ENCODE assay signal across 21 mouse cellular contexts in the genomic region with DNA sequence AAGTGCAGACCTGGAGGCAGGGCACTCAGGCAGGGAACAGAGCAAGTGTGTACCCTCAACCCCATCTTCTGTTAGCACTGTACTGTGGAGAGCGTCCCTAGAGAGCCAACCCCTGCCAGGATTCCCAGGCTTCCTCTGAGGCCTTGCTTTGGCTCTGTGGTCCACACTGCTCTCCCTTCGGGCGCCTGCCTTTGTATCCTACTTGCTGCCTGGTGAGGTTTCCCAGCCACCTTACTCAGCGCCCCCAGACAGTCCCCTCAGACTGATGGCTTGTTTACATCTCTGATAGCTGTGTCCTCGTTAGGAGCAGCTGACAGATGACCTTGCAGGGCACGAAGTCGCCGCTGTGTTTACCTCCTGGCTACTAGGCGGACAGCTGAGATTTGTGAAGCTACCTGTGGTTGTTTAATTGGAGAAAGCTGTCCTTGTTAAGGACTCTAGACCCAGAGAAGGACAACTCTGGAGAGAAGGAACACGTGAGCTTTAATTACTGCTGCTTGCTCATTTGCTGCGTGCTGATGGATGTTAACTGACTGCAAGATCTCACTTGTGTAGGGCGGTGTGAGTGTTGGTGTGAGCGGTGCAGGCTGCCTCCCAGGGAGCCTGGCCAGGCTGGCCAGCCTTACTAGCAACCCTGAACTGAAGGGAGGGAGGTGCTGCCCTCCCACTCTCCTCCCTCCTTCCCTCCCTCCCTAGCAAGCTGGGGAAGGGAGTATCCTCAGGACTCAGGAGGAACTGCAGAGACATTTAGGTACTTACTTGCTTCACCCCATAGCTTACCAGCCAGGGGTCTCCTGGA. TPM values are rescaled to one million over a fixed set of nuclear protein-coding genes. Genes with fewer than 3 reads are reported as not detected.
DNase-seq lines count a peak whose midpoint lies in the region; ATAC-seq and TF ChIP-seq lines count a peak whose summit lies in the region.
"Had no signal": no experiment of that assay in that cellular context is flagged by ENCODE, and none has a peak within 500 bp of the region (broad histone marks: within the 10 kb centered on the region; RNA-seq: fewer than 3 reads in every experiment).

No protein-coding gene starts in this region.

- peaks cover 28% of the 10 kb centered on the region for H3K27me3 ChIP-seq in heart, embryonic 13.5 days (replicated peaks)
- H3K27me3 ChIP-seq in midbrain, postnatal 0 days (ENCODE audit: insufficient read depth, low read length) = no peaks in the 10 kb centered on the region
- H3K27me3 ChIP-seq in midbrain, embryonic 14.5 days (ENCODE audit: control insufficient read depth, insufficient read depth, low read length) = no peaks in the 10 kb centered on the region; the same call in none of the 2 replicates
- H3K27me3 ChIP-seq in lung, embryonic 15.5 days = peaks cover 9% of the 10 kb centered on the region; the same call in 1 of the 2 replicates
- H3K27me3 ChIP-seq in forebrain, embryonic 16.5 days (replicated peaks; ENCODE audit: control insufficient read depth, insufficient read depth, low read length) = no peaks in the 10 kb centered on the region; the same call in 1 of the 2 replicates
- H3K27me3 ChIP-seq: embryonic facial prominence, embryonic 12.5 days had no signal

- H3K4me2 ChIP-seq in heart, embryonic 13.5 days = no peak overlapping the region
- no peak overlapping the region for H3K4me2 ChIP-seq in midbrain, postnatal 0 days (ENCODE audit: low read depth, low read length, poor library complexity, severe bottlenecking)
- H3K4me2 ChIP-seq in midbrain, embryonic 14.5 days (ENCODE audit: low read length) = no peak overlapping the region
- no peak overlapping the region for H3K4me2 ChIP-seq in lung, embryonic 15.5 days
- H3K4me2 ChIP-seq in forebrain, embryonic 16.5 days (ENCODE audit: low read length) = no peak overlapping the region
- H3K4me2 ChIP-seq: embryonic facial prominence, embryonic 12.5 days; liver, embryonic 13.5 days had no signal

- 26% methylated on average over 13 of the region's 13 CpGs for WGBS in heart, embryonic 13.5 days
- 62% methylated on average over 13 of the region's 13 CpGs for WGBS in midbrain, postnatal 0 days
- WGBS in midbrain, embryonic 14.5 days = 68% methylated on average over 13 of the region's 13 CpGs
- 13% methylated on average over 13 of the region's 13 CpGs for WGBS in lung, embryonic 15.5 days
- WGBS in forebrain, embryonic 16.5 days = 49% methylated on average over 13 of the region's 13 CpGs

- H3K27ac ChIP-seq in heart, embryonic 13.5 days (replicated peaks) = no peak overlapping the region
- H3K27ac ChIP-seq in midbrain, postnatal 0 days (ENCODE audit: low read depth, low read length) = no peak overlapping the region
- no peak overlapping the region for H3K27ac ChIP-seq in midbrain, embryonic 14.5 days (replicated peaks; ENCODE audit: low read depth, low read length)
- no peak overlapping the region for H3K27ac ChIP-seq in lung, embryonic 15.5 days
- no peak overlapping the region for H3K27ac ChIP-seq in forebrain, embryonic 16.5 days (ENCODE audit: low read length)
- H3K27ac ChIP-seq: embryonic facial prominence, embryonic 12.5 days; liver, embryonic 13.5 days had no signal

- H3K36me3 ChIP-seq in heart, embryonic 13.5 days = no peaks in the 10 kb centered on the region
- no peaks in the 10 kb centered on the region for H3K36me3 ChIP-seq in midbrain, postnatal 0 days (ENCODE audit: insufficient read depth, low read length)
- H3K36me3 ChIP-seq in midbrain, embryonic 14.5 days (ENCODE audit: control insufficient read depth, insufficient read depth, low read length) = no peaks in the 10 kb centered on the region
- no peaks in the 10 kb centered on the region for H3K36me3 ChIP-seq in lung, embryonic 15.5 days
- H3K36me3 ChIP-seq in forebrain, embryonic 16.5 days (ENCODE audit: control insufficient read depth, insufficient read depth) = no peaks in the 10 kb centered on the region
- H3K36me3 ChIP-seq: embryonic facial prominence, embryonic 12.5 days; liver, embryonic 13.5 days had no signal

- H3K9me3 ChIP-seq in heart, embryonic 13.5 days = peaks cover 5% of the 10 kb centered on the region; the same call in 1 of the 2 replicates
- H3K9me3 ChIP-seq in midbrain, postnatal 0 days (ENCODE audit: low read length) = peaks cover 1% of the 10 kb centered on the region; the same call in 1 of the 2 replicates
- peaks cover 5% of the 10 kb centered on the region; the same call in 1 of the 2 replicates for H3K9me3 ChIP-seq in midbrain, embryonic 14.5 days (ENCODE audit: control insufficient read depth, low read length)
- no peaks in the 10 kb centered on the region for H3K9me3 ChIP-seq in lung, embryonic 15.5 days
- H3K9me3 ChIP-seq in forebrain, embryonic 16.5 days (ENCODE audit: control insufficient read depth, low read length) = peaks cover 2% of the 10 kb centered on the region
- H3K9me3 ChIP-seq: liver, embryonic 13.5 days had no signal

- intact Hi-C loops in heart, postnatal 36 days (cut with DNase I) = no loop called here

- H3K4me1 ChIP-seq in heart, embryonic 13.5 days = peaks cover 15% of the 10 kb centered on the region
- H3K4me1 ChIP-seq in midbrain, postnatal 0 days (ENCODE audit: insufficient read depth, low read length) = no peaks in the 10 kb centered on the region
- peaks cover 6% of the 10 kb centered on the region for H3K4me1 ChIP-seq in midbrain, embryonic 14.5 days (ENCODE audit: control insufficient read depth, insufficient read depth, low read length)
- no peaks in the 10 kb centered on the region for H3K4me1 ChIP-seq in lung, embryonic 15.5 days
- H3K4me1 ChIP-seq in forebrain, embryonic 16.5 days (replicated peaks; ENCODE audit: control insufficient read depth, insufficient read depth, low read length) = 0 out of 2 replicates have a peak, but pooled peaks cover 4% of the 10 kb centered on the region
- H3K4me1 ChIP-seq: liver, embryonic 13.5 days; megakaryocyte, embryonic 14.5 days had no signal

- H3K4me3 ChIP-seq in heart, embryonic 13.5 days = no peak overlapping the region
- H3K4me3 ChIP-seq in midbrain, postnatal 0 days (ENCODE audit: low read depth, low read length) = no peak overlapping the region
- no peak overlapping the region for H3K4me3 ChIP-seq in midbrain, embryonic 14.5 days (replicated peaks; ENCODE audit: low read depth, low read length)
- no peak overlapping the region for H3K4me3 ChIP-seq in lung, embryonic 15.5 days
- H3K4me3 ChIP-seq in forebrain, embryonic 16.5 days (replicated peaks; ENCODE audit: low read length) = no peak overlapping the region
- H3K4me3 ChIP-seq: embryonic facial prominence, embryonic 12.5 days; liver, embryonic 13.5 days; megakaryocyte, embryonic 14.5 days had no signal

- no peak for DNase-seq in heart, postnatal 36 days
- peak; percentile 17 for DNase-seq in midbrain, postnatal 0 days (ENCODE audit: low spot score)
- no peak for DNase-seq in midbrain, embryonic 14.5 days
- peak; percentile 35 for DNase-seq in testis, postnatal 14 days (ENCODE audit: low spot score)
- no peak for DNase-seq in right cerebral cortex, adult 18-20 months
- DNase-seq: adrenal gland, adult 8-10 months; cerebellum, adult 9-11 months; heart, adult 11 months; heart, postnatal 14 days; liver, embryonic 13.5 days; right cerebral cortex, postnatal 14 days; thymus, postnatal 14 days had no signal

- H3K9ac ChIP-seq in heart, embryonic 13.5 days = 0 out of 2 replicates have a peak overlapping the region, but pooled peaks have one; percentile 3
- no peak overlapping the region for H3K9ac ChIP-seq in midbrain, postnatal 0 days (replicated peaks; ENCODE audit: low read length, poor library complexity, severe bottlenecking)
- H3K9ac ChIP-seq in midbrain, embryonic 14.5 days (replicated peaks; ENCODE audit: low read length) = no peak overlapping the region
- H3K9ac ChIP-seq in lung, embryonic 15.5 days = no peak overlapping the region
- no peak overlapping the region for H3K9ac ChIP-seq in forebrain, embryonic 16.5 days (replicated peaks; ENCODE audit: low read depth, low read length)
- H3K9ac ChIP-seq: embryonic facial prominence, embryonic 12.5 days; liver, embryonic 13.5 days had no signal

- TF ChIP-seq CTCF in midbrain, postnatal 0 days (IDR thresholded peaks at IDR 0.05) = no peak

- no peak for ATAC-seq in heart, embryonic 13.5 days (ENCODE audit: extremely low read depth, insufficient number of reproducible peaks, low FRiP score, low TSS enrichment)
- ATAC-seq in midbrain, postnatal 0 days (ENCODE audit: low FRiP score) = no peak
- ATAC-seq in midbrain, embryonic 14.5 days (ENCODE audit: low FRiP score, low TSS enrichment) = no peak
- peak; percentile 74; the same call in 1 of the 2 replicates for ATAC-seq in lung, embryonic 15.5 days (ENCODE audit: borderline replicate concordance, extremely low read depth, low FRiP score, low TSS enrichment)
- ATAC-seq in forebrain, embryonic 16.5 days = no peak

RNA-seq across cellular contexts. Expression of gene Gm3045, which starts 7.5 kb away (rescaled TPM):
- polyA plus RNA-seq in heart, embryonic 13.5 days (2015; fragmentation: Nextera tagmentation; extraction: Ambion mirVana) = not detected in 2 replicates
- total RNA-seq in heart, postnatal 36 days (2021) = not detected
- total RNA-seq in midbrain, postnatal 0 days (2014; rRNA removed) = not detected in 2 replicates
- polyA plus RNA-seq in midbrain, postnatal 0 days (2015; fragmentation: Nextera tagmentation; extraction: Ambion mirVana) = not detected in 2 replicates
- polyA plus RNA-seq in midbrain, embryonic 14.5 days (2014; fragmentation: Nextera tagmentation; extraction: Ambion mirVana) = not detected in 2 replicates
- polyA plus RNA-seq in lung, embryonic 15.5 days (2015; fragmentation: Nextera tagmentation; extraction: Ambion mirVana) = not detected in 2 replicates
- not detected in 2 replicates for polyA plus RNA-seq in forebrain, embryonic 16.5 days (2015; fragmentation: Nextera tagmentation; extraction: Ambion mirVana)
- total RNA-seq: adrenal gland, adult 8-10 months; heart, postnatal 14 days; left cerebral cortex, postnatal 10 days; monocyte, adult 5-6 weeks; neutrophil, adult 5-6 weeks had no signal
- polyA plus RNA-seq: embryonic facial prominence, embryonic 12.5 days; kidney, embryonic 16.5 days; liver, embryonic 13.5 days had no signal

RNA-seq across cellular contexts. Expression of gene Slc25a48, which starts 19.3 kb away (rescaled TPM):
- polyA plus RNA-seq in heart, embryonic 13.5 days (2015; fragmentation: Nextera tagmentation; extraction: Ambion mirVana) = 0.05 TPM in 1 of 2 replicates, not detected in the other
- total RNA-seq in heart, postnatal 36 days (2021) = under 1 TPM in 1 of 2 experiments, not detected in 1; 0.17 TPM
- total RNA-seq in midbrain, postnatal 0 days (2014; rRNA removed) = 0.05 and 0.28 TPM in 2 replicates
- polyA plus RNA-seq in midbrain, postnatal 0 days (2015; fragmentation: Nextera tagmentation; extraction: Ambion mirVana) = 0.04 TPM in 1 of 2 replicates, not detected in the other
- 0.11 TPM in 1 of 2 replicates, not detected in the other for polyA plus RNA-seq in midbrain, embryonic 14.5 days (2014; fragmentation: Nextera tagmentation; extraction: Ambion mirVana)
- polyA plus RNA-seq in lung, embryonic 15.5 days (2015; fragmentation: Nextera tagmentation; extraction: Ambion mirVana) = 0.14 and 0.26 TPM in 2 replicates
- not detected in 2 replicates for polyA plus RNA-seq in forebrain, embryonic 16.5 days (2015; fragmentation: Nextera tagmentation; extraction: Ambion mirVana)
- total RNA-seq: monocyte, adult 5-6 weeks had no signal

Comparison
In these comparisons a context has a peak if more than half of its experiments do, and no peak if none do; other contexts are left out.
1. DNase-seq: peak in midbrain, postnatal 0 days (single experiment) and testis, postnatal 14 days (single experiment); none in heart, postnatal 36 days (0 of 2), midbrain, embryonic 14.5 days (single experiment) and right cerebral cortex, adult 18-20 months (single experiment).